Comparison of ENCODE assay signal across 27 mouse cellular contexts in the genomic region with DNA sequence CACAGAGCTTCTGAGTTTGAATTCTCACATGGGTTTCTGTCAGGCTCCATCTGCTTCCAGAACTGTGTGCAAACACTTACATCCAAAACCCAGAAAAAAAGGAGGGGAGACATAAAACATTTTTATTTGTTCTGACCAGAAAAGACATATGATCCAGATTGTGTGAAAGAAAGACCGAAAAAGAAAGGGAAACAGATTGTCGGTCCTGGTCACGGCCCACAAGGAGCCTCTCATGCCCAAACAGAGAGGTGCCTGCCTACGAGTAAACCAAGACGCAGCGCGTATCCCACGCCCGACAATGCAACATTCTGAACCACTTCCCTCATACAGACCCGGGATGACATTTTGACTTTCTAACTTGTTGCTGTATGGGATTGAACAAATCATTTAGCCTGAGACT.
A peak's percentile ranks its signal among the peaks of the same experiment; 100 is the strongest.
DNase-seq lines count a peak whose midpoint lies in the region; ATAC-seq and TF ChIP-seq lines count a peak whose summit lies in the region.
"Had no signal": no experiment of that assay in that cellular context is flagged by ENCODE, and none has a peak within 500 bp of the region (broad histone marks: within the 10 kb centered on the region; RNA-seq: fewer than 3 reads in every experiment).

No protein-coding gene starts in this region.

- no peak for DNase-seq in forebrain, postnatal 0 days
- no peak for DNase-seq in forebrain, embryonic 14.5 days (ENCODE audit: low spot score)
- DNase-seq in heart, adult 11 months = peak; percentile 61
- DNase-seq in heart, postnatal 4 days = no peak
- DNase-seq in testis, postnatal 14 days (ENCODE audit: low spot score) = no peak
- DNase-seq in embryo, embryonic 10.5 days (ENCODE audit: low spot score) = no peak
- DNase-seq: adrenal gland, adult 2 months; adrenal gland, postnatal 10 days; adrenal gland, postnatal 25 days; B cell, adult 2 months; cerebellum, adult 11-12 months; cerebellum, adult 2 months; cerebellum, adult 9-10 months; cerebellum, postnatal 10 days; cerebellum, postnatal 25 days; embryo, embryonic 11 days had no signal

- H3K9ac ChIP-seq in forebrain, postnatal 0 days = no peak overlapping the region
- H3K9ac ChIP-seq in forebrain, embryonic 14.5 days (ENCODE audit: low read length) = no peak overlapping the region
- H3K9ac ChIP-seq: embryonic facial prominence, embryonic 13.5 days; embryonic facial prominence, embryonic 15.5 days; forebrain, embryonic 12.5 days; forebrain, embryonic 15.5 days had no signal

- H3K4me3 ChIP-seq in forebrain, postnatal 0 days (ENCODE audit: low read depth, low read length) = no peak overlapping the region
- H3K4me3 ChIP-seq in forebrain, embryonic 14.5 days (ENCODE audit: low read depth, low read length) = no peak overlapping the region
- H3K4me3 ChIP-seq in testis, adult 2 months (ENCODE audit: control insufficient read depth, low read depth, low read length) = peak overlapping the region; percentile 89
- H3K4me3 ChIP-seq: embryonic facial prominence, embryonic 13.5 days; embryonic facial prominence, embryonic 15.5 days; erythroblast, embryonic 14.5 days; forebrain, embryonic 10.5 days; forebrain, embryonic 12.5 days; forebrain, embryonic 15.5 days had no signal

- 82% methylated on average over 10 of the region's 10 CpGs for WGBS in forebrain, postnatal 0 days
- 95% methylated on average over 10 of the region's 10 CpGs for WGBS in forebrain, embryonic 14.5 days

- TF ChIP-seq POLR2A in testis, adult 2 months (IDR thresholded peaks at IDR 0.05; ENCODE audit: control insufficient read depth, low read depth, low read length) = no peak; the same call in 1 of the 2 replicates

- no peaks in the 10 kb centered on the region for H3K9me3 ChIP-seq in forebrain, postnatal 0 days (ENCODE audit: low read length)
- no peaks in the 10 kb centered on the region for H3K9me3 ChIP-seq in forebrain, embryonic 14.5 days (replicated peaks; ENCODE audit: control insufficient read depth, low read length)
- H3K9me3 ChIP-seq: embryonic facial prominence, embryonic 13.5 days; embryonic facial prominence, embryonic 15.5 days; forebrain, embryonic 10.5 days; forebrain, embryonic 15.5 days had no signal

- H3K27me3 ChIP-seq in forebrain, postnatal 0 days (ENCODE audit: insufficient read depth, low read length) = no peaks in the 10 kb centered on the region
- H3K27me3 ChIP-seq in forebrain, embryonic 14.5 days (replicated peaks; ENCODE audit: control insufficient read depth, insufficient read depth, low read length) = no peaks in the 10 kb centered on the region
- H3K27me3 ChIP-seq in testis, adult 2 months (ENCODE audit: control insufficient read depth, insufficient read depth, low read length) = no peaks in the 10 kb centered on the region
- H3K27me3 ChIP-seq: forebrain, embryonic 12.5 days; forebrain, embryonic 15.5 days; Patski had no signal

- H3K4me1 ChIP-seq in forebrain, postnatal 0 days (ENCODE audit: insufficient read depth) = 0 out of 2 replicates have a peak, but pooled peaks cover 4% of the 10 kb centered on the region
- H3K4me1 ChIP-seq in forebrain, embryonic 14.5 days (ENCODE audit: control insufficient read depth, insufficient read depth, low read length) = peaks cover 15% of the 10 kb centered on the region
- H3K4me1 ChIP-seq in testis, adult 2 months (ENCODE audit: control insufficient read depth, insufficient read depth, low read length) = no peaks in the 10 kb centered on the region; the same call in 1 of the 2 replicates

- H3K27ac ChIP-seq in forebrain, postnatal 0 days (ENCODE audit: low read depth, low read length) = no peak overlapping the region
- no peak overlapping the region for H3K27ac ChIP-seq in forebrain, embryonic 14.5 days (ENCODE audit: low read depth, low read length)
- H3K27ac ChIP-seq in testis, adult 2 months (ENCODE audit: control insufficient read depth, insufficient read depth, low read depth, low read length) = peak overlapping the region; percentile 89
- H3K27ac ChIP-seq: embryonic facial prominence, embryonic 13.5 days; embryonic facial prominence, embryonic 15.5 days; forebrain, embryonic 12.5 days; forebrain, embryonic 15.5 days had no signal

- no peak for TF ChIP-seq CTCF in forebrain, postnatal 0 days (IDR thresholded peaks at IDR 0.05; ENCODE audit: low read depth)
- TF ChIP-seq CTCF in testis, adult 2 months (IDR thresholded peaks at IDR 0.05; ENCODE audit: control insufficient read depth, insufficient read depth, insufficient replicate concordance, low read depth, low read length) = no peak

- no peak overlapping the region for H3K4me2 ChIP-seq in forebrain, postnatal 0 days (ENCODE audit: low read depth)
- H3K4me2 ChIP-seq in forebrain, embryonic 14.5 days (ENCODE audit: low read length) = no peak overlapping the region
- H3K4me2 ChIP-seq: embryonic facial prominence, embryonic 13.5 days; embryonic facial prominence, embryonic 15.5 days; forebrain, embryonic 12.5 days; forebrain, embryonic 15.5 days had no signal

- peak; percentile 36; the same call in 1 of the 2 replicates for ATAC-seq in forebrain, postnatal 0 days
- no peak for ATAC-seq in forebrain, embryonic 14.5 days
- ATAC-seq: activated CD4-positive, CD25-positive, alpha-beta regulatory T cell, adult 4 months; CD4-positive, CD25-positive, alpha-beta regulatory T cell, adult 4 months; forebrain, embryonic 15.5 days; Patski had no signal

- H3K36me3 ChIP-seq in forebrain, postnatal 0 days (ENCODE audit: insufficient read depth) = no peaks in the 10 kb centered on the region
- no peaks in the 10 kb centered on the region for H3K36me3 ChIP-seq in forebrain, embryonic 14.5 days (ENCODE audit: control insufficient read depth, insufficient read depth, low read length)
- H3K36me3 ChIP-seq in testis, adult 2 months (ENCODE audit: control insufficient read depth, insufficient read depth, low read length) = no peaks in the 10 kb centered on the region
- H3K36me3 ChIP-seq: embryonic facial prominence, embryonic 13.5 days; embryonic facial prominence, embryonic 15.5 days; forebrain, embryonic 10.5 days; forebrain, embryonic 12.5 days; forebrain, embryonic 15.5 days; G1E had no signal
